Mouse (Mus musculus) MEL (cell line): ENCODE measurements at regions not wholly inside any gene's neighbourhood (a gene's known extent, or its start where the extent isn't known, plus 50 kb on each side); places are given as distances from the start of the nearest gene placed in this dataset.

Source experiments
- CTCF ChIP-seq, 3 experiments: IDR thresholded peaks in 2 of 3; conservative IDR thresholded peaks in 1 of 3; 2 replicates each; pipeline ENCODE4 v1.5.1; 2011 to 2012; ENCODE audit warnings: low read length in 3 of 3, low read depth in 2 of 3, mild to moderate bottlenecking in 2 of 3, improper control_type of control experiment in 1 of 3, inconsistent platforms in 1 of 3, mixed read lengths in 1 of 3, moderate library complexity in 1 of 3; ENCODE audit not compliant: control insufficient read depth in 1 of 3, insufficient read depth in 1 of 3, poor library complexity in 1 of 3, severe bottlenecking in 1 of 3
- POLR2A ChIP-seq, 2 experiments: IDR thresholded peaks; 2 replicates each; pipeline ENCODE4 v1.6.1; 2011 to 2012; ENCODE audit warnings: low read length in 2 of 2, mild to moderate bottlenecking in 2 of 2, control low read depth in 1 of 2, improper control_type of control experiment in 1 of 2, low read depth in 1 of 2, moderate library complexity in 1 of 2; ENCODE audit not compliant: control insufficient read depth in 1 of 2, insufficient read depth in 1 of 2, poor library complexity in 1 of 2

GRCm38 (mm10) chr4:127833668-127834067 lies 137.1 kb downstream of the CK137956 start:
- TF ChIP-seq POLR2A (IDR thresholded peaks at IDR 0.05; ENCODE audit: control insufficient read depth in 1 of 2, insufficient read depth in 1 of 2, low read depth in 1 of 2, low read length in 2 of 2, poor library complexity in 1 of 2) (no peak), CTCF (IDR thresholded peaks at IDR 0.05 in 2 of 3, conservative IDR thresholded peaks at IDR 0.05 in 1 of 3; ENCODE audit: control insufficient read depth in 1 of 3, insufficient read depth in 1 of 3, low read depth in 2 of 3, low read length in 3 of 3, poor library complexity in 1 of 3, severe bottlenecking in 1 of 3) (no peak)
